In the genomic region with DNA sequence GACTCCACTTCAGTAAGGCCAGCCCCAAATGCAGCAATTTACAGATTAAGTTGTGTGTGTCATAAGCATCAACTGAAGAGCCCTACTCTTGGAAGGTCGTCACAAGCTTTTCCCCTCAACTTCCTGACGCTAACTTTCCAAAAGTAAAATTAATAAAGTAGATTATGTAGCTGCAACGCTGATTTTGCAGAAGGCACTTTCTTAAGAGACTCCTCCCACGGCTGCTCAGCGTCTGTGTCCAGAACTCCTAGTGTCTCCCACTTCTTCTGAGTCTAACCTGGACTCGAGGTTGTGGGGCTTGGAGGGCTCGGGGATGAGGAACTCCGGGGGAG, we compare ENCODE assay signal across 8 mouse cellular contexts. TPM values are rescaled to one million over a fixed set of nuclear protein-coding genes. Genes with fewer than 3 reads are reported as not detected.
A peak's percentile ranks its signal among the peaks of the same experiment; 100 is the strongest.
DNase-seq lines count a peak whose midpoint lies in the region; ATAC-seq and TF ChIP-seq lines count a peak whose summit lies in the region.

No protein-coding gene starts in this region.

- no peaks in the 10 kb centered on the region for H3K9me3 ChIP-seq in lung, postnatal 0 days (ENCODE audit: low read length)
- no peaks in the 10 kb centered on the region for H3K9me3 ChIP-seq in limb, embryonic 10.5 days (replicated peaks)

- DNase-seq in cerebellum, adult 2 months = no peak
- no peak for DNase-seq in cerebellum, adult 8-10 months
- DNase-seq in lung, postnatal 0 days (ENCODE audit: low spot score) = no peak
- no peak for DNase-seq in lung, postnatal 25 days (ENCODE audit: low spot score)
- DNase-seq in limb, embryonic 10.5 days (ENCODE audit: low spot score) = no peak
- no peak for DNase-seq in left cerebral cortex, adult 18-20 months (ENCODE audit: low spot score in 2 of 2)
- no peak for DNase-seq in urinary bladder, adult 2 months (ENCODE audit: low spot score)

- no peaks in the 10 kb centered on the region for H3K27me3 ChIP-seq in cerebellum, adult 2 months (ENCODE audit: control insufficient read depth, insufficient read depth, low read length)
- H3K27me3 ChIP-seq in lung, postnatal 0 days (replicated peaks; ENCODE audit: insufficient read depth, low read length) = no peaks in the 10 kb centered on the region
- H3K27me3 ChIP-seq in limb, embryonic 10.5 days (ENCODE audit: low read depth, poor library complexity, severe bottlenecking) = no peaks in the 10 kb centered on the region

- H3K4me3 ChIP-seq in cerebellum, adult 2 months (replicated peaks; ENCODE audit: insufficient read depth, low read depth, low read length) = peak overlapping the region; percentile 94
- peak overlapping the region; percentile 88 for H3K4me3 ChIP-seq in lung, postnatal 0 days (ENCODE audit: low read depth, low read length)
- H3K4me3 ChIP-seq in limb, embryonic 10.5 days = peak overlapping the region; percentile 95
- peak overlapping the region; percentile 79 for H3K4me3 ChIP-seq in olfactory bulb, adult 2 months (ENCODE audit: insufficient read depth, low read depth, low read length)

- H3K4me1 ChIP-seq in cerebellum, adult 2 months (ENCODE audit: control insufficient read depth, insufficient read depth, low read length) = peaks cover 28% of the 10 kb centered on the region
- H3K4me1 ChIP-seq in lung, postnatal 0 days (ENCODE audit: insufficient read depth, low read depth, low read length) = no peaks in the 10 kb centered on the region
- H3K4me1 ChIP-seq in limb, embryonic 10.5 days = peaks cover 33% of the 10 kb centered on the region
- H3K4me1 ChIP-seq in olfactory bulb, adult 2 months (ENCODE audit: control insufficient read depth, insufficient read depth, low read length) = peaks cover 15% of the 10 kb centered on the region

- TF ChIP-seq POLR2A in cerebellum, adult 2 months (IDR thresholded peaks at IDR 0.05; ENCODE audit: borderline replicate concordance, insufficient read depth, low read length) = no peak
- no peak for TF ChIP-seq POLR2A in olfactory bulb, adult 2 months (IDR thresholded peaks at IDR 0.05; ENCODE audit: insufficient read depth, low read depth, low read length)

- under 1% methylated on average over 8 of the region's 8 CpGs for WGBS in cerebellum, adult 2 months
- WGBS in lung, postnatal 0 days = under 1% methylated on average over 8 of the region's 8 CpGs
- WGBS in limb, embryonic 10.5 days = 1% methylated on average over 8 of the region's 8 CpGs
- under 1% methylated on average over 8 of the region's 8 CpGs for WGBS in olfactory bulb, adult 2 months

- peak overlapping the region; percentile 93; the same call in 1 of the 2 replicates for H3K27ac ChIP-seq in cerebellum, adult 2 months (ENCODE audit: insufficient read depth, low read length)
- H3K27ac ChIP-seq in lung, postnatal 0 days (ENCODE audit: low read length) = peak overlapping the region; percentile 90
- peak overlapping the region; percentile 98 for H3K27ac ChIP-seq in limb, embryonic 10.5 days
- no peak overlapping the region for H3K27ac ChIP-seq in olfactory bulb, adult 2 months (ENCODE audit: insufficient read depth, low read depth, low read length)

- no peak for TF ChIP-seq CTCF in cerebellum, adult 2 months (IDR thresholded peaks at IDR 0.05; ENCODE audit: borderline replicate concordance, insufficient read depth, low read depth, low read length)
- no peak for TF ChIP-seq CTCF in lung, postnatal 0 days (IDR thresholded peaks at IDR 0.05)
- no peak for TF ChIP-seq CTCF in olfactory bulb, adult 2 months (IDR thresholded peaks at IDR 0.05; ENCODE audit: insufficient read depth, low read depth, low read length)

- no peak for TF ChIP-seq EP300 in lung, postnatal 0 days (IDR thresholded peaks at IDR 0.05)

- H3K36me3 ChIP-seq in lung, postnatal 0 days (ENCODE audit: insufficient read depth, low read length) = no peaks in the 10 kb centered on the region
- H3K36me3 ChIP-seq in limb, embryonic 10.5 days = no peaks in the 10 kb centered on the region

- H3K4me2 ChIP-seq in lung, postnatal 0 days (replicated peaks; ENCODE audit: low read depth, low read length) = peak overlapping the region; percentile 99

- H3K9ac ChIP-seq in lung, postnatal 0 days (replicated peaks; ENCODE audit: low read depth) = peak overlapping the region; percentile 75; the same call in 1 of the 2 replicates

- ATAC-seq in lung, postnatal 0 days = no peak

RNA-seq across cellular contexts. Expression of gene Galnt7, which starts 1.5 kb away (rescaled TPM):
- polyA plus RNA-seq in cerebellum, adult 2 months (2012; rRNA removed) = 20.8 and 20.9 TPM in 2 replicates
- 5.0 and 5.7 TPM in 2 replicates for polyA plus RNA-seq in lung, postnatal 0 days (2015; fragmentation: Nextera tagmentation; extraction: Ambion mirVana)
- 26.4 and 29.3 TPM in 2 replicates for polyA plus RNA-seq in limb, embryonic 10.5 days (2016; fragmentation: Nextera tagmentation; extraction: Ambion mirVana)
- not detected in 2 replicates for polyA plus RNA-seq in olfactory bulb, adult 2 months (2012; ENCODE audit: insufficient read depth, insufficient read length, low replicate concordance, missing spikeins)
- 10 to 100 TPM; 10.2 to 12.3 TPM for total RNA-seq in left cerebral cortex, adult 18-20 months (2021)
- polyA plus RNA-seq in urinary bladder, adult 2 months (2012; rRNA removed) = 13.2 and 13.4 TPM in 2 replicates
